Mouse (Mus musculus) lung, postnatal 25 days (tissue): ENCODE results near the gene Stk35.
"Not testable (repeated sequence)": the region's sequence is repeated elsewhere in the genome, so short reads cannot be mapped to it uniquely, and the experiment has no call there.

Source experiments
- DNase-seq: peaks from one replicate; pipeline ENCODE4 v3.0.0; 2022; ENCODE audit warnings: low spot score

Stk35 gene

GRCm38 (mm10) chr2:129836921-129837320 lies 36.6 kb downstream of the Stk35 start:
- DNase-seq, result no peak

GRCm38 (mm10) chr2:129838321-129838720 lies 38.0 kb downstream of the Stk35 start:
- no peak for DNase-seq

GRCm38 (mm10) chr2:129845826-129846225 lies 45.5 kb downstream of the Stk35 start:
- peak; percentile 21 for DNase-seq

- no peak for DNase-seq
Observed at GRCm38 (mm10) chr2:129846501-129846900, 46.2 kb downstream of the Stk35 start.

- not testable (repeated sequence) for DNase-seq
Observed at GRCm38 (mm10) chr2:129849078-129849477, 48.8 kb downstream of the Stk35 start.

- no peak for DNase-seq
Observed at GRCm38 (mm10) chr2:129851512-129851911, 51.2 kb downstream of the Stk35 start.

- no peak for DNase-seq
Observed at GRCm38 (mm10) chr2:129863256-129863655, 62.9 kb downstream of the Stk35 start.

- no peak for DNase-seq
Observed at GRCm38 (mm10) chr2:129864958-129865357, 64.6 kb downstream of the Stk35 start.

- no peak for DNase-seq
Observed at GRCm38 (mm10) chr2:129869151-129869550, 68.8 kb downstream of the Stk35 start.

GRCm38 (mm10) chr2:129871246-129871645 lies 70.9 kb downstream of the Stk35 start:
- no peak for DNase-seq

- DNase-seq, result no peak
Observed at GRCm38 (mm10) chr2:129872071-129872470, 71.8 kb downstream of the Stk35 start.

- peak; percentile 69 for DNase-seq
Observed at GRCm38 (mm10) chr2:129873489-129873888, 73.2 kb downstream of the Stk35 start.

- DNase-seq, result no peak
Observed at GRCm38 (mm10) chr2:129874084-129874483, 73.8 kb downstream of the Stk35 start.

- DNase-seq, result no peak
Observed at GRCm38 (mm10) chr2:129874509-129875095, 74.3 kb downstream of the Stk35 start.

- DNase-seq, result no peak
Observed at GRCm38 (mm10) chr2:129876935-129877334, 76.6 kb downstream of the Stk35 start.

GRCm38 (mm10) chr2:129879817-129880216 lies 79.5 kb downstream of the Stk35 start:
- DNase-seq, result peak; percentile 37

- DNase-seq, result no peak
Observed at GRCm38 (mm10) chr2:129880226-129880625, 79.9 kb downstream of the Stk35 start.

- no peak for DNase-seq
Observed at GRCm38 (mm10) chr2:129881886-129882285, 81.6 kb downstream of the Stk35 start.
